Mouse (Mus musculus): ENCODE results near the gene Emd. TPM values are rescaled to one million over a fixed set of nuclear protein-coding genes. Genes with fewer than 3 reads are reported as not detected.
A peak's percentile ranks its signal among the peaks of the same experiment; 100 is the strongest.

The Emd gene
- polyA plus RNA-seq, 1 experiment = 97.7 TPM

DNA sequence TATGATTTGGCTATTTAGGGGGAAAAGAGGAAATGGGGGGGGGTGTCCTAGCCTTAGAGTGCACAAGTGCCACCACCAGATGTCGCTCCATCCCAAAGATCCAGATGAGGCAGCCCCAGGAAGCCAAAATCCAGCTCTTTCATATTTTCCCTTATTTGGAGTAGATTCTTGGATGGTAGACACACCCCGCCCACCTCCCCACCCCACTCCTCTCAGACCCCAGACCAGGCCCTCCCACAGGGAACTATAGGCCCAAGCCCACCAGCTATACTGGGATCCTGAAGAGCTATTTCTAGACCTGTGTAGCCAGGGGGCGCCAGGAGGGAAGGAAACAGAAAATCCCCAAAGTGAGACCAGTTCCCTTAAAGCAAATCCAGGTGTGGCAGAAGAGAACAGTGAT, 5.8 kb upstream of the Emd start:
- Histone ChIP-seq H3K36me3 (ENCODE audit: control insufficient read depth, insufficient read depth, low read length) (no peaks in the 10 kb centered on the region), H3K4me3 (ENCODE audit: control insufficient read depth, insufficient read depth, low read length) (no peak overlapping the region; the same call in 1 of the 2 replicates), H3K27me3 (ENCODE audit: control insufficient read depth, insufficient read depth, low read length) (no peaks in the 10 kb centered on the region), H3K27ac (ENCODE audit: control insufficient read depth, insufficient read depth, low read length) (peak overlapping the region; percentile 45; the same call in 1 of the 2 replicates), H3K4me1 (replicated peaks; ENCODE audit: control insufficient read depth, insufficient read depth, low read length) (peaks cover 15% of the 10 kb centered on the region; the same call in 1 of the 2 replicates)
- TF ChIP-seq POLR2A (IDR thresholded peaks at IDR 0.05; ENCODE audit: control insufficient read depth, extremely low read depth, insufficient read depth, low read length, poor library complexity) = no peak
- peak; percentile 59; the same call in 1 of the 2 replicates for TF ChIP-seq CTCF (IDR thresholded peaks at IDR 0.05; ENCODE audit: borderline replicate concordance, control insufficient read depth, extremely low read depth, insufficient read depth, low read length, poor library complexity)
- peak; percentile 67 for DNase-seq
- 5% methylated on average over 3 of the region's 3 CpGs for WGBS

DNA sequence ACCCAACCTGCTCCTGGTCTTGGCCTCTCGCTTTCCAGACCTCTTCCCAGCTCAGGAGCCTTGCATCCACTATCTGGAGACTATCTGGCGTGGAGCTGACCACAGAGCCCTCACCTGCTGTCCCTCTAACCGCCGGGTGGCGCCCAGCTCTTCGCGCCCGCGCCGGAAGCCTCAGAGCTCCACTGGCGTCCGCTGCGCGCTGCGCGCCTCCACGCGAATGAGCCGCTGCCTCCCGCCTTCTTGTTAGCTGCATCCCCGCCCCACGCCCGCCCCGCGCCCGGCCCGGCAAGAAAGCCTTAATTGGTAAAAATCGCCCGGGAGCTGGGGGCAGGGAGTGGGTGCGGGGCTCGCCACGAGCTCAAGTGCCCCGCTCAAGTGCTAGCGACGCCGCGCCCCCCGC, 4.9 kb upstream of the Emd start, which contains the start of gene Flna:
Gene Flna, minus strand, starts transcription at position 206 of the 400 bp plus-strand sequence.
- WGBS = 8% methylated on average over 35 of the region's 38 CpGs
- DNase-seq = peak; percentile 62
- TF ChIP-seq CTCF (IDR thresholded peaks at IDR 0.05; ENCODE audit: borderline replicate concordance, control insufficient read depth, extremely low read depth, insufficient read depth, low read length, poor library complexity) = 0 out of 2 replicates have a peak, but pooled peaks have one; percentile 42
- TF ChIP-seq POLR2A (IDR thresholded peaks at IDR 0.05; ENCODE audit: control insufficient read depth, extremely low read depth, insufficient read depth, low read length, poor library complexity) = no peak
- H3K27me3 ChIP-seq (ENCODE audit: control insufficient read depth, insufficient read depth, low read length) = no peaks in the 10 kb centered on the region
- H3K4me1 ChIP-seq (replicated peaks; ENCODE audit: control insufficient read depth, insufficient read depth, low read length) = peaks cover 15% of the 10 kb centered on the region; the same call in 1 of the 2 replicates
- peak within 1 kb of the TSS; percentile 34 for H3K4me3 ChIP-seq (ENCODE audit: control insufficient read depth, insufficient read depth, low read length)
- H3K27ac ChIP-seq (ENCODE audit: control insufficient read depth, insufficient read depth, low read length) = peak within 1 kb of the TSS; percentile 45; the same call in 1 of the 2 replicates
- H3K36me3 ChIP-seq (ENCODE audit: control insufficient read depth, insufficient read depth, low read length) = no peaks in the 10 kb centered on the region

DNA sequence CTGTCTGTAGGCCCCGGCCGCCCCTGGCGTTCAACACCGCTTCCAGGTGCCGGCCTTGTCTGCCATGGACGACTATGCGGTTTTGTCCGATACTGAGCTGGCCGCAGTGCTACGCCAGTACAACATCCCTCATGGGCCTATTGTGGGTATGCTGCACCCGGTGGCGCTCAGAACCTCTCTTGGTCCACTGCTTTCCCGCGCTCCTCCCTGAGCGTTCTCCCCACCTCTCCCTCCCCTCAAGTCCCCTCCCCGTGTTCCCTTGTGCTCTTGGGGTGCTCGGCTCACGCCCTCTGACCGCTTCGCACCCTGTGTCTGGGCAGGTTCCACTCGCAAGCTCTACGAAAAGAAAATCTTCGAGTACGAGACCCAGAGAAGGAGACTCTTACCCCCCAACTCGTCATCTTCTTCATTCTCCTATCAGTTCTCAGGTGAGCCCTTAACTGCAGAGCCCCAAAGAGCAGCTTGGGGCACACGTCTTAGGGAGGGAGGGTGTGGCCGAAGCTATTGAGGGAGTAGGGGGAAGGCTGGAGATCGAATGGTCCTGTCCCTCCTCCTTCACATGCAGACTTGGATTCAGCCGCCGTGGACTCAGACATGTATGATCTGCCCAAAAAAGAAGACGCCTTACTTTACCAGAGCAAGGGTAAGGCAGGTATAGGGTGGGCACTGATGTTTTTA, 540 bp downstream of the Emd start:
- Histone ChIP-seq H3K4me3 (ENCODE audit: control insufficient read depth, insufficient read depth, low read length) (peak overlapping the region; percentile 96), H3K27me3 (ENCODE audit: control insufficient read depth, insufficient read depth, low read length) (no peaks in the 10 kb centered on the region), H3K27ac (ENCODE audit: control insufficient read depth, insufficient read depth, low read length) (peak overlapping the region; percentile 87), H3K4me1 (replicated peaks; ENCODE audit: control insufficient read depth, insufficient read depth, low read length) (peaks cover 7% of the 10 kb centered on the region), H3K36me3 (ENCODE audit: control insufficient read depth, insufficient read depth, low read length) (peaks cover 9% of the 10 kb centered on the region; the same call in 1 of the 2 replicates)
- TF ChIP-seq CTCF (IDR thresholded peaks at IDR 0.05; ENCODE audit: borderline replicate concordance, control insufficient read depth, extremely low read depth, insufficient read depth, low read length, poor library complexity) = no peak
- TF ChIP-seq POLR2A (IDR thresholded peaks at IDR 0.05; ENCODE audit: control insufficient read depth, extremely low read depth, insufficient read depth, low read length, poor library complexity) = no peak
- WGBS = 2% methylated on average over 31 of the region's 31 CpGs
- peak; percentile 5 for DNase-seq

DNA sequence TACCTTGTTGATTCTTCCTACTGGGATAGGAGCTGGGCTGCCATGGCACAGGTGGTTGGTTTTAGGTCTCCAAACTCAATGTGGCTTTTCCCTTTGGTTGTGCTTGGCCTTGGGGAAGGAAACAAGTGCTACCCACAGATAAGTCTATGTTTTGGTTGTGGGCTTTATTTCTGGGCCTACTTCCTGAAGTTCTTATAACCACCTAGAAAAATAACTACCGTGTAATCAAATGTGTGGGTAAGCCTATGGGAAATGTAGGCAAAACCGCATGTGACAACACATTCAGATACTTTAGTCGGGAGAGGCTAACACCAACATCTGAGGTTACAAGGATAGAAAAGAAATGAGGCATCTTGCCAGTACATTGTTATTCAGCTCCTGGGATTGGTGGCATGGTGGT, 3.3 kb downstream of the Emd start:
- no peak overlapping the region for H3K4me3 ChIP-seq (ENCODE audit: control insufficient read depth, insufficient read depth, low read length)
- no peak for DNase-seq
- TF ChIP-seq CTCF (IDR thresholded peaks at IDR 0.05; ENCODE audit: borderline replicate concordance, control insufficient read depth, extremely low read depth, insufficient read depth, low read length, poor library complexity) (no peak), POLR2A (IDR thresholded peaks at IDR 0.05; ENCODE audit: control insufficient read depth, extremely low read depth, insufficient read depth, low read length, poor library complexity) (no peak)
- no peak overlapping the region for H3K27ac ChIP-seq (ENCODE audit: control insufficient read depth, insufficient read depth, low read length)
- 27% methylated on average over 3 of the region's 3 CpGs for WGBS
- H3K4me1 ChIP-seq (replicated peaks; ENCODE audit: control insufficient read depth, insufficient read depth, low read length) = peaks cover 6% of the 10 kb centered on the region
- H3K36me3 ChIP-seq (ENCODE audit: control insufficient read depth, insufficient read depth, low read length) = peaks cover 9% of the 10 kb centered on the region; the same call in 1 of the 2 replicates
- no peaks in the 10 kb centered on the region for H3K27me3 ChIP-seq (ENCODE audit: control insufficient read depth, insufficient read depth, low read length)

DNA sequence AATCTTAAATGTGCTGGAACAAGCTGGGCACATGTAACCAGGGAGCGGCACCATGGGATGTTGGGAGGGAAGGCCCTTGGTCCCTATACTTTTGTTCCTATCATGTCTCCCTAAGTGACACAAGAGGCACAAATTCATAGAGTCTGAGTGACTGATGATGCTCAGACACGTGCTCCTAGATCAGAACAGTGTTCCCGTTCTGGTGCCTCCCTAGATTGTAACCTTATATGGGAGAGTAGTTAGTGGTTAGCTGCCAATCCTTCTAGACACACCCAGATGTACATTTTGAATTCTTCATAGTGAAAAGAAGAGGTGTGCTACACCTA, 15.2 kb downstream of the Emd start:
- Histone ChIP-seq H3K36me3 (ENCODE audit: control insufficient read depth, insufficient read depth, low read length) (peaks cover 4% of the 10 kb centered on the region), H3K4me1 (replicated peaks; ENCODE audit: control insufficient read depth, insufficient read depth, low read length) (peaks cover 3% of the 10 kb centered on the region; the same call in 1 of the 2 replicates), H3K4me3 (ENCODE audit: control insufficient read depth, insufficient read depth, low read length) (peak overlapping the region; percentile 55), H3K27ac (ENCODE audit: control insufficient read depth, insufficient read depth, low read length) (peak overlapping the region; percentile 83), H3K27me3 (ENCODE audit: control insufficient read depth, insufficient read depth, low read length) (no peaks in the 10 kb centered on the region)
- WGBS = 31% methylated on average over 3 of the region's 3 CpGs
- no peak for TF ChIP-seq POLR2A (IDR thresholded peaks at IDR 0.05; ENCODE audit: control insufficient read depth, extremely low read depth, insufficient read depth, low read length, poor library complexity)
- DNase-seq = no peak

DNA sequence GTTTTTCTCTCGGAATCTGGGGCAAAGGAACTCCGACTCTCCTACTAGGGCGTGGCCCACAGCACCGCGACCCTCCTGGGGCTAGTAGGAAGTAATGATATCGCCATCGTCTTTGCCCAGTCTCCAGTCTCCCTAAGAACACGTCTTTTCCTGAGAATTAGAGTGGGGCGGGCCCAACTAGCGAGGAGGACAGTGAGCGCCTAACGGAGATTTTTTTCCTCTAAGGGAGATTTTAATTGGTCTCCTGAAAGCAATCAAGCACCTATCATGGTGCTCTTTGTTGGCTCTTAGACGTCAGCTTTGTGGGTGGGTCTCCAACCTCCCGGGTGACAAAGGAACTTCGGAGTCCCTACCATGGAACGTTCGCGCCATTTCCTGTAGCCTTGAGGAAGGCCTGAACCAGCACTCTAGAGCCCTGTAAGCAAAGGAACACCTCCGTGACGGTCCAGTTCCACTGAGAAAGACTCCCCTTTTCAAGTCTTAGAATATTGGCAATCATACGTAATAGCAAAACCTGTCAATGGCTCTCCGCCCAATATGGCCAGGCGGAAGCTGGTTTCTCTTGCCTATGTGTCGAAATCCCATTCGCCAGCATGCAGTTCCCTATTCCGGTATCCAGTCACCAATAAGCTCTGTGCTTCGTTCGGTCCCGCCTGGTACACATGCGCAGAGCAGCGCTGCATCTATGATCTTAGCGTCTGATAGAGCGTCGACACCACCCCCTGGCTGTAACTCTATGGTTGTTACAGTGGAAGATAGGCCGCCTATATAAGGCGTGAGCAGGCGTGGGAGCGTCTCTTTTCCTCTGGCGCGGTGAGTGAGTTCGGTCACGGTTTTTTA, 15.8 kb downstream of the Emd start, which contains the start of gene Rpl10:
Gene Rpl10, plus strand, starts transcription at position 751 of the 840 bp plus-strand sequence.
- H3K36me3 ChIP-seq (ENCODE audit: control insufficient read depth, insufficient read depth, low read length) = peaks cover 4% of the 10 kb centered on the region
- TF ChIP-seq CTCF (IDR thresholded peaks at IDR 0.05; ENCODE audit: borderline replicate concordance, control insufficient read depth, extremely low read depth, insufficient read depth, low read length, poor library complexity) (no peak), POLR2A (IDR thresholded peaks at IDR 0.05; ENCODE audit: control insufficient read depth, extremely low read depth, insufficient read depth, low read length, poor library complexity) (peak; percentile 77)
- no peaks in the 10 kb centered on the region for H3K27me3 ChIP-seq (ENCODE audit: control insufficient read depth, insufficient read depth, low read length)
- H3K4me1 ChIP-seq (replicated peaks; ENCODE audit: control insufficient read depth, insufficient read depth, low read length) = peaks cover 3% of the 10 kb centered on the region; the same call in 1 of the 2 replicates
- peak within 1 kb of the TSS; percentile 88 for H3K27ac ChIP-seq (ENCODE audit: control insufficient read depth, insufficient read depth, low read length)
- DNase-seq = peak; percentile 82
- 1% methylated on average over 42 of the region's 42 CpGs for WGBS
- H3K4me3 ChIP-seq (ENCODE audit: control insufficient read depth, insufficient read depth, low read length) = peak within 1 kb of the TSS; percentile 80
